Mouse (Mus musculus) C2C12 (cell line): ENCODE measurements around the gene Grin2a.

Experiments used
- CEBPB ChIP-seq: IDR thresholded peaks from one replicate; pipeline ENCODE4 v1.6.1; 2011; ENCODE audit warnings: low read depth, mild to moderate bottlenecking, control low read depth, moderate library complexity
- CTCF ChIP-seq: IDR thresholded peaks from one replicate; pipeline ENCODE4 v1.5.1; 2011; ENCODE audit not compliant: control insufficient read depth, insufficient read depth, insufficient read length
- MAX ChIP-seq: IDR thresholded peaks from one replicate; pipeline ENCODE4 v1.6.1; 2011; ENCODE audit warnings: mild to moderate bottlenecking, control low read depth
- MYOD1 ChIP-seq: IDR thresholded peaks from one replicate; pipeline ENCODE4 v1.6.1; 2011; ENCODE audit warnings: low read depth; ENCODE audit not compliant: control insufficient read depth, insufficient read length

DNA sequence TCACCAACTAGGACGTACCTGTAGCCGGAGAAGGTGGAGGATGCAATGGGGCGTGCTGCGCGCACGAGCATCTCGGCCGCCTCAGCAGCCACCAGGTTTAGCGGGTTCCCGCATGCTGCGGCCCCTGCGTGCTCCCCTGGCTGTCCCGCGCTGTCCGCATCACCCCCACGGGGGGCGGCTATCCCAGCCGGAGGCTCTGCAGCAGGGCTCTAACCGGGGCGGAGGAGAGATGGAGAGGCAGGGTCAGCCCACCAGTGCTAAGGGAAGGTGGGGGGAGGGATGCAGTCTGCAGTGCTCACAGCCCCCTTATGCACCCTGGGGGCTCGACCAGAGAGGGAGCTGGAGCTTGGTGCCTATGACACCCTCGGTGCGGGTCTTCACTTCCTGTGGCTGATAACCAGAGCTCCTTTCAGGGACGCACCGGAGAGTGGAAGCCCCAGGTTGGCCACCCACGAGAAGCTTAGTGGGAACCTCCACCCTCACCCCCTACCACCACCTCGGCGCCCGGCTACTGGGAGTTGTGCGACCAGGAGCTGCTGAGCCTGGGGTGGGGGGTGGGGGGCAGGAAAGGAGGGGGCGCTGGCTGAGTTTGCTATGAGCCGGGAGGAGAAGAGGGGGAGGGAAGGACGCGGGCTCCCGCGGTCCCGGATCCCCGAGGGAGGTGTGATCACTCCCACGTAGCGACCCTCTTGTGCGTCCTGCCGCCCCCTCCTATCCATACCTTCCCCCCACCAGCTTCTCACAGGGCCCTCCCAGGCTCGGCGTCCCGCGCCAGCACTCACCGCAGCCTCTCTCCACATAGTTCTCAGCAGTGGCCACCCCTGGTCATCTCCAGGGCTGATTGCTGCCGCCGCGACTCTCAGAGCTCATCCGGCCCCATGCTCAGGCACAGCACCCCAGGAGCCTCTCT, 1.1 kb downstream of the Grin2a start:
- TF ChIP-seq CTCF (no peak), CEBPB (no peak), MAX (no peak), MYOD1 (no peak)
